ENCODE assay signal across 23 mouse cellular contexts in genomic region chr2:145117762-145118161, GRCm38 (mm10). TPM values are rescaled to one million over a fixed set of nuclear protein-coding genes. Genes with fewer than 3 reads are reported as not detected.
A peak's percentile ranks its signal among the peaks of the same experiment; 100 is the strongest.
DNase-seq lines count a peak whose midpoint lies in the region; ATAC-seq lines count a peak whose summit lies in the region.
"Had no signal": no experiment of that assay in that cellular context is flagged by ENCODE, and none has a peak within 500 bp of the region (broad histone marks: within the 10 kb centered on the region; RNA-seq: fewer than 3 reads in every experiment).

No protein-coding gene starts in this region.

- intact Hi-C loops in left cerebral cortex, postnatal 14 days (cut with DNase I): no loop called here
- intact Hi-C loops in left cerebral cortex, postnatal 10 days (cut with DNase I): no loop called here

- peak; percentile 3 to 22 for DNase-seq in frontal cortex, postnatal 36 days (ENCODE audit: low spot score in 2 of 2)
- no peak for DNase-seq in frontal cortex, postnatal 25 days (ENCODE audit: low spot score in 2 of 2)
- DNase-seq in left cerebral cortex, postnatal 14 days (ENCODE audit: low spot score in 2 of 2): peak; percentile 16 to 55
- no peak for DNase-seq in left cerebral cortex, postnatal 10 days (ENCODE audit: extremely low spot score in 1 of 2, low spot score in 2 of 2)
- DNase-seq in right cerebral cortex, adult 2 months (ENCODE audit: low spot score in 2 of 2): peak; percentile 7 to 9
- DNase-seq in right cerebral cortex, postnatal 25 days: no peak
- DNase-seq: adrenal gland, postnatal 10 days; adrenal gland, postnatal 36 days; B cell, adult 2 months; cerebellum, adult 11 months; cerebellum, adult 2 months; cerebellum, adult 9-11 months; cerebellum, postnatal 25 days; forebrain, postnatal 0 days; gastrocnemius, postnatal 25 days; heart, adult 2 months; heart, postnatal 4 days had no signal

- no peak for ATAC-seq in megakaryocyte progenitor cell, adult 5-6 weeks (replicated peaks; ENCODE audit: poor library complexity)
- ATAC-seq: forebrain, embryonic 14.5 days; forebrain, postnatal 0 days; hindbrain, postnatal 0 days; inflammation-experienced regulatory T-cells, adult 6 months; Patski had no signal

RNA-seq across cellular contexts. Expression of gene Slc24a3, which starts 49.8 kb away (rescaled TPM):
- 100 to 1,000 TPM; 159 to 160 TPM for total RNA-seq in left cerebral cortex, postnatal 14 days (2021)
- total RNA-seq in left cerebral cortex, postnatal 10 days (2021): 100 to 1,000 TPM; 147 to 153 TPM
- total RNA-seq in megakaryocyte progenitor cell, adult 5-6 weeks (2015): 1.5 and 2.1 TPM in 2 replicates
- 1.4 and 1.5 TPM in 2 replicates for total RNA-seq in megakaryocyte progenitor cell, adult 5-6 weeks (2017)
- total RNA-seq: CH12.LX had no signal

Comparison
In these comparisons a context has a peak if more than half of its experiments do, and no peak if none do; other contexts are left out.
1. DNase-seq: peak in frontal cortex, postnatal 36 days (2 of 2), left cerebral cortex, postnatal 14 days (2 of 2) and right cerebral cortex, adult 2 months (2 of 2); none in frontal cortex, postnatal 25 days (0 of 2), left cerebral cortex, postnatal 10 days (0 of 2) and right cerebral cortex, postnatal 25 days (single experiment).
2. RNA of gene Slc24a3, which starts 49.8 kb away (total RNA-seq): 159 to 160 TPM in left cerebral cortex, postnatal 14 days and 147 to 153 TPM in left cerebral cortex, postnatal 10 days; 1.4 to 2.1 TPM in megakaryocyte progenitor cell, adult 5-6 weeks; every median in the first group is over 10 times any median in the second.